Mouse (Mus musculus): ENCODE results near the gene Zfp784.

DNA sequence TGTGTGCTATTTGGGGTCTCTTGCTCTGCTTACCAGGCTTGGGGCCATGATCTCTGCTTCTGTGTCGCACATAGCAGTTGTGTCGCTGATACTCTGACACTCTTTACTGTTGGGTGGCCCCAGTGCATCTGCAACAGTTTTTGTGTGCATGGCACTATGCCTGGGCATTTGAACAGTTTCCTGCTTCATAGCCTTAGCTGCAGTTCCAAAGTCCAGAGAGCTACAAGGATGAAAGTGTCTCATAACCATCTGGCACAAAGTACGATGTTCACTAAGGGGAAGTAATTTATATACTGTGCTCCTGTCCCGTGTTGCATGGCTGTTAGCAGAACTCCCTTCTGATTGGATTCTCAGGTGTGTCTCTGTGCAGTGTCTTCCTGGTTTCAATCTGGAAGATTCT is 49.6 kb upstream of the Zfp784 start:
- TF ChIP-seq CTCF (IDR thresholded peaks at IDR 0.05; ENCODE audit: insufficient read depth, low read depth, low read length) (no peak), POLR2A (IDR thresholded peaks at IDR 0.05; ENCODE audit: insufficient read depth, low read depth, low read length) (no peak)

Data from olfactory bulb, adult 2 months (tissue).